Mouse (Mus musculus) liver, adult 2 months (tissue): Measurements from ENCODE around the gene Crybg3.

ENCODE experiments used
- CTCF ChIP-seq: fragments of 200-500 bp; IDR thresholded peaks from 2 replicates; pipeline ENCODE4 v1.5.1; 2011; ENCODE audit warnings: low read depth, low read length, control low read depth
- POLR2A ChIP-seq: fragments of 200-500 bp; IDR thresholded peaks from 2 replicates; pipeline ENCODE4 v1.6.1; 2011; ENCODE audit warnings: low read length, control low read depth; ENCODE audit not compliant: insufficient read depth; ENCODE audit errors: extremely low read depth

DNA sequence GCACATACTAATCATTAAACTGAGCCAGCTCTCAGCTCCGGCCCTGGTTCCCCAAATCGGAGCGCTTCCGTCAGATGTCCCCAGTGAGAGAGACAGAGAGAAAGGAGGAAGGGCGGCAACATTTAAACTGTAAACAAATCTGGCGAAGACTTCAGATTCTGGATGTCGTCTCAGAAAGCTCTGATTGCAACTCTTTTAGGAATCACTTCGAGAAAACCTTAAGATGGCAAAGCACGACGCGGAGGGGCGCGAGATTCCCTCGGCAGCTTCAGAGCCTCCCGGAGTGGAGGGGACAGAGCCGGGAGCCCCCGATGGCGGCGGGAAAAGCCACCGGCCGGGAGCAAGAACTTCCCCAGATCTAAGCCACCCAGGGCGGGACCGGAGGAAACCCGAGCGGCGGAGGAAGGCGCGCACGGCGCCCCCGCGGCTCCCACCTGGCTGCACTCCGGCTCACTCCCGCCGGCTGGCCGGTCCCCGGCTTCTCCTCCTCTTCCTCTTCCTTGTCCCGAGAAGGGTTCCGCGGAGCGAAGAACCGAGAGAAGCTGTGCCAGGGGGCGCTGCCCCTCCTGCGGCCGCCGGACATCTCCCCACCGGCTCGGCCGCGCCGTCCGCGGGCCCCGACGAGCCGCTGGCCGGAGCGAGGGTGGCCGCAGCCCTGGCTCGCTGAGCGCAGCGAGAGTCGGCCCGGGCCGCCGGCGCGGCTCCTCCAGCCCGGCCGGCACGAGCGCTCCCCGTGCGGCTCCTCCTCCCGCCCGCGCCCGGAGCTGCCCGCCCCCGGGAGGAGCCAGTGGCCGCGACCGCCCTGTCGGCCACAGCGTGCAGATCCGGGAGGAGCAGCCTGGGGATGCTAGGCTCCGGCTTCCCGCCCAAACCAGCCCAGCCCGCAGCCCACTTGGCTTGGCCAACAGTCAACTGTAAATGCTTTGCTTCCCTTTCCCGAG lies at the start of gene Crybg3:
- TF ChIP-seq CTCF (peak; percentile 28; the same call in 1 of the 2 replicates), POLR2A (peak; percentile 40; the same call in 1 of the 2 replicates)
